Mouse (Mus musculus) heart, adult 2 months (tissue): ENCODE data around the gene Drd3. TPM values are rescaled to one million over a fixed set of nuclear protein-coding genes. Genes with fewer than 3 reads are reported as not detected.

Source experiments
- DNase-seq, 2 experiments: peaks; one replicate each; pipeline ENCODE4 v3.0.0; 2021
- H3K27ac ChIP-seq: fragments of 200-600 bp; 2 replicates; pipeline ENCODE4 v1.8.1; 2022
- H3K27me3 ChIP-seq: fragments of 200-500 bp; 2 replicates; pipeline ENCODE4 v1.6.1; 2012; ENCODE audit warnings: mild to moderate bottlenecking, low read length, inconsistent platforms, mixed read lengths; ENCODE audit not compliant: control insufficient read depth, insufficient read depth
- H3K36me3 ChIP-seq: fragments of 200-500 bp; 2 replicates; pipeline ENCODE4 v1.6.1; 2012; ENCODE audit warnings: low read length, inconsistent platforms; ENCODE audit not compliant: control insufficient read depth, insufficient read depth
- H3K4me1 ChIP-seq: fragments of 200-500 bp; 2 replicates; pipeline ENCODE4 v1.6.1; 2011; ENCODE audit warnings: low read length; ENCODE audit not compliant: control insufficient read depth, insufficient read depth
- H3K4me3 ChIP-seq: fragments of 200-600 bp; 2 replicates; pipeline ENCODE4 v1.8.1; 2022
- H3K79me2 ChIP-seq: fragments of 200-500 bp; replicated peaks from 2 replicates; pipeline ENCODE4 v1.6.1; 2012; ENCODE audit warnings: mild to moderate bottlenecking, inconsistent platforms, low read length, moderate library complexity, mixed read lengths; ENCODE audit not compliant: control insufficient read depth, insufficient read depth
- H3K9ac ChIP-seq: fragments of 200-500 bp; 2 replicates; pipeline ENCODE4 v1.6.1; 2012; ENCODE audit warnings: low read depth, mild to moderate bottlenecking, control low read depth, inconsistent platforms, low read length, mixed read lengths
- CTCF ChIP-seq: fragments of 200-600 bp; IDR thresholded peaks from 2 replicates; pipeline ENCODE4 v1.8.1; 2022; ENCODE audit warnings: antibody characterized with exemption, mild to moderate bottlenecking, moderate library complexity
- EP300 ChIP-seq: fragments of 200-500 bp; IDR thresholded peaks from 2 replicates; pipeline ENCODE4 v1.6.1; 2011; ENCODE audit warnings: low read depth, low read length, control low read depth; ENCODE audit not compliant: insufficient read depth
- POLR2A ChIP-seq: fragments of 200-500 bp; IDR thresholded peaks from 2 replicates; pipeline ENCODE4 v1.6.1; 2011; ENCODE audit warnings: mild to moderate bottlenecking, low read depth, low read length, control low read depth; ENCODE audit not compliant: insufficient read depth
- whole genome bisulfite sequencing: fragments of 180-500 bp; shearing (Covaris S2); methylation state at CpG from one replicate; pipeline ENCODE4 v1.1.7; 2018; 5-methylcytosine and 5-hydroxymethylcytosine counted together
- intact Hi-C: fragments of 180-260 bp; cut with DNase I; formaldehyde crosslinking; loops from one replicate; pipeline ENCODE4 v1.15.1; 2025
- polyA plus RNA-seq: library from polyadenylated mRNA; depleted of rRNA; stranded (reverse); fragments of >200 nt; gene quantifications from 2 replicates; pipeline ENCODE4 v1.2.3, GENCODE M21; 2012
- total RNA-seq, 2 experiments: library from RNA; stranded (reverse); gene quantifications; 2 replicates each; pipeline ENCODE4 v1.2.3; 2021

Drd3 gene
- total and polyA plus RNA-seq, 3 experiments: not detected

DNA sequence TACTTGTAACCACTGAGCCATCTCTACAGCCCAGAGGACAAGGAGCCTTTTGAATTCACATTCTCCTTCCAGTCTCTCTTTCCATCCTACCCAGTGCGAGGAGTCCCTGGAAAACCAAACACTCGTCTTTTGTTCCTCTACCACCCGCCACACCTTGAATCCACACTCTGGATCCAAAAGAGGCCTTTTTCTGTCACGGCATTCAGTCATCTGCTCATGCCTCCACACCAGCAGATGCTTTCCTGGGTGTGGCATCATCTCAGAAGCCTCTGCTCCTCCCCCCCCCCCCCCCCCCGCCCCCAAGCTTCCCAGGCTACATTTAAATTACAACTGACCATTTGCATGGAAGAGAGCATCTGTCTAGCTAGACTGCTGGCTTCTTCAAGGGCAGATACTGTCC, 62.5 kb downstream of the Drd3 start:
- Histone ChIP-seq H3K4me1 (no peaks in the 10 kb centered on the region), H3K27ac (no peak overlapping the region), H3K27me3 (no peaks in the 10 kb centered on the region), H3K9ac (no peak overlapping the region), H3K36me3 (no peaks in the 10 kb centered on the region), H3K4me3 (no peak overlapping the region), H3K79me2 (no peaks in the 10 kb centered on the region)
- DNase-seq: no peak
- WGBS: 76% methylated on average over 5 of the region's 5 CpGs
- intact Hi-C loops: no loop called here
- TF ChIP-seq POLR2A (no peak), CTCF (no peak), EP300 (no peak)

DNA sequence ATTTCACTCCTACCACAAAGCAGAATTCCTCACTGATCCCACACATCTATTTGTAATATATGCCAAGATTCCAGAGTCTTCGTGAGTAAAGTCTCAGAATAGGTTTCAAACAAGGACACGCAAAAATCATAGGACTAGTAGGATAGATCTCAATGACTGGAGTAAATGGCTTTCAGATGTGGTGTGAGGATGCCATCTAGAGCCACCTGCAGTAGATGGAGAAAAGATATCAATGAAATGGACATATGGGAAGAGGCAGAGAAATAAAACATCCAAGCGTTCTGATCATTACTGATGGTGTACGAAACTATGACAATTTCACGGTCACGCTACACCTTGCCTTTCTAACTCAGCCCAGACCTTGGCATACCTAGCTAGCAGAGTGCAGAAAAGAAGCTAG, 64.6 kb downstream of the Drd3 start:
- Histone ChIP-seq H3K36me3 (no peaks in the 10 kb centered on the region), H3K4me1 (no peaks in the 10 kb centered on the region), H3K27ac (no peak overlapping the region), H3K9ac (no peak overlapping the region), H3K27me3 (no peaks in the 10 kb centered on the region), H3K79me2 (no peaks in the 10 kb centered on the region), H3K4me3 (no peak overlapping the region)
- DNase-seq: no peak
- intact Hi-C loops: no loop called here
- WGBS: 92% methylated on average over 6 of the region's 6 CpGs
- TF ChIP-seq EP300 (no peak), POLR2A (no peak), CTCF (0 out of 2 replicates have a peak, but pooled peaks have one; percentile 6)

DNA sequence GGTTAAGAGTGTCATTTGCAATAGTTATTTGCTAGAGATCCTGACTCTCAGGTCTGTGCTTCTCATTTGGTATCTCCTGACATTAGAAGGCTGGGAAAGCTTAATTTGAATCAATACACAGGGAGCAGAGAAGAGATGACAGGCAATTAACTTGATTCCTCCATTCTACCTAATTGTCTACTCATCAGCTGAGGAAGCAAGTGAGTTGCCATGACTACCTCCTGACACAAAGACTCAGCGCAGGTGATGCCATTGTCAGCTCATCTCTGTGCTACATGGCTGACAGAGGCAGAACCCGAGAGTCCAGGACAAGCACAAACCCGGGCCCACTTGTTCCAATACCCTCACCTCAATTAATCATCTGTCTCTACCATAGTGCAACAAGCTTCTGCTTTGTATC, 73.7 kb downstream of the Drd3 start:
- H3K27me3 ChIP-seq: no peaks in the 10 kb centered on the region
- DNase-seq: no peak
- intact Hi-C loops: no loop called here
- no peak overlapping the region for H3K9ac ChIP-seq
- no peaks in the 10 kb centered on the region for H3K36me3 ChIP-seq
- H3K27ac ChIP-seq: no peak overlapping the region
- H3K4me1 ChIP-seq: no peaks in the 10 kb centered on the region
- no peak for TF ChIP-seq EP300
- TF ChIP-seq POLR2A: no peak
- TF ChIP-seq CTCF: no peak
- no peak overlapping the region for H3K4me3 ChIP-seq
- H3K79me2 ChIP-seq: no peaks in the 10 kb centered on the region
- WGBS: 76% methylated on average over 3 of the region's 3 CpGs

DNA sequence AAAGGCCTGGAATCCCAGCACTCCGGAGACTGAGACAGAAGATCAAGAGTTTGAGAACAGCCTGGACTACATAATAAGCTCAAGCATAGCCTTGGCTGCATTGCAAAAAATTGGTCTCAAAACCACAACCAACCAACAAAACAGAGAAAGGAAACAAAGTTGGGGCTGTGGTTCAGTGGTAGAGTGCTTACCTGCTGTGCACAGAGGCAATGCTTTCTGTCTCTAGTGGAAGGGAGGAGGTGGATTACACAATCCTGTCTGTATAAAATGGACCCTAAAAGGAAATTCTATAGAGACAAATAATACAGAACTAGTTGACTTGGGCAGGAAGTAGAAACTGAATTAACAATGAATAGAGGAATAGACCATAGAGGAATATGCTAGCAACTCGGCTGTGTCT, 78.1 kb downstream of the Drd3 start:
- Histone ChIP-seq H3K36me3 (no peaks in the 10 kb centered on the region), H3K4me1 (no peaks in the 10 kb centered on the region), H3K79me2 (no peaks in the 10 kb centered on the region), H3K27ac (no peak overlapping the region), H3K27me3 (no peaks in the 10 kb centered on the region), H3K9ac (no peak overlapping the region), H3K4me3 (no peak overlapping the region)
- no peak for DNase-seq
- TF ChIP-seq POLR2A: no peak
- no peak for TF ChIP-seq EP300
- TF ChIP-seq CTCF: no peak
- WGBS: 89% methylated on average over 2 of the region's 2 CpGs
- intact Hi-C loops: no loop called here

DNA sequence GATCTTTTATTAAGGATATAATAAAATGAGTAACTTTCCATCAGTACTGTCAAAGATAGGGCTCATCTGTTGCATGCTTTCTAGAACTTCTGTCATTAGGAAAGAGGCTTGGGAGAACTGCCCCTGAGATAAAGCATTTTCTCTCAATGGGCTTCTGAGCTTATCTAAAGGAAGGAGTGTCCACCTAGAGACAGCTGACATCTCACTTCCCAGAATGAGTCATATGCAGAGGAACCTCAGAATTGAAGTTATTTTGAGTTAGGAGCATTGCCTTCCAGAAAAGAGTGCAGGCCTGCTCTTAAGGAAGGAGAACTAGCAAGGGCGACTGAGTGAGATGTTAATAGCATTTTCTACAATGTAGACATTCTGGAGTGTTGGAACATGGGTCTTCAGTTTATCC, 87.4 kb downstream of the Drd3 start:
- WGBS: 67% methylated on average over 1 of the region's 1 CpGs
- no peak overlapping the region for H3K4me3 ChIP-seq
- DNase-seq: no peak
- H3K4me1 ChIP-seq: no peaks in the 10 kb centered on the region
- intact Hi-C loops: no loop called here
- no peaks in the 10 kb centered on the region for H3K27me3 ChIP-seq
- H3K36me3 ChIP-seq: no peaks in the 10 kb centered on the region
- H3K79me2 ChIP-seq: no peaks in the 10 kb centered on the region
- no peak for TF ChIP-seq CTCF
- TF ChIP-seq EP300: no peak
- no peak for TF ChIP-seq POLR2A
- no peak overlapping the region for H3K27ac ChIP-seq
- H3K9ac ChIP-seq: no peak overlapping the region

DNA sequence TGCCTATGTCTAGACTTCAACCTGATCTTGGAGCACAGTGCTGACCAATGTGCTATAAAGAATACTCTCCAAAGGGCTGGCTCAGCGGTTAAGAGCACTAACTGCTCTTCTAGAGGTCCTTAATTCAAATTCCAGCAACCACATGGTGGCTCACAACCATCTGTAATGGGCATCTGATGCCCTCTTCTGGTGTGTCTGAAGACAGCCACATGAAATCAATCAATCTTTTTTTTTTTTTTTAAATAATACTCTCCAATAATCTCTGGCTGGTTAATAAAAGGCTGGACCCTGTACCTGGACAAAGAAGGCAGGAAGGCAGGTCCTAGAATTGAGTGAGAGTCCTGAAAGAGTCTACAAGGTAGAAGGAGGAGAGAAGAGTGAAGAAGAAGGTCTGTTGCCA, 96.0 kb downstream of the Drd3 start:
- Histone ChIP-seq H3K36me3 (no peaks in the 10 kb centered on the region), H3K27me3 (no peaks in the 10 kb centered on the region), H3K4me1 (no peaks in the 10 kb centered on the region), H3K4me3 (no peak overlapping the region), H3K27ac (no peak overlapping the region), H3K79me2 (no peaks in the 10 kb centered on the region), H3K9ac (no peak overlapping the region)
- TF ChIP-seq POLR2A: no peak
- TF ChIP-seq EP300: no peak
- no peak for TF ChIP-seq CTCF
- intact Hi-C loops: no loop called here
- DNase-seq: no peak
- WGBS: 63% methylated on average over 1 of the region's 1 CpGs
